Mouse (Mus musculus) lung, postnatal 10 days (tissue): Measurements from ENCODE around the gene Pik3c2a.
"Not testable (repeated sequence)": the region's sequence is repeated elsewhere in the genome, so short reads cannot be mapped to it uniquely, and the experiment has no call there.

Experiments used
- DNase-seq: peaks from one replicate; pipeline ENCODE4 v3.0.0; 2021

Gene Pik3c2a

DNA sequence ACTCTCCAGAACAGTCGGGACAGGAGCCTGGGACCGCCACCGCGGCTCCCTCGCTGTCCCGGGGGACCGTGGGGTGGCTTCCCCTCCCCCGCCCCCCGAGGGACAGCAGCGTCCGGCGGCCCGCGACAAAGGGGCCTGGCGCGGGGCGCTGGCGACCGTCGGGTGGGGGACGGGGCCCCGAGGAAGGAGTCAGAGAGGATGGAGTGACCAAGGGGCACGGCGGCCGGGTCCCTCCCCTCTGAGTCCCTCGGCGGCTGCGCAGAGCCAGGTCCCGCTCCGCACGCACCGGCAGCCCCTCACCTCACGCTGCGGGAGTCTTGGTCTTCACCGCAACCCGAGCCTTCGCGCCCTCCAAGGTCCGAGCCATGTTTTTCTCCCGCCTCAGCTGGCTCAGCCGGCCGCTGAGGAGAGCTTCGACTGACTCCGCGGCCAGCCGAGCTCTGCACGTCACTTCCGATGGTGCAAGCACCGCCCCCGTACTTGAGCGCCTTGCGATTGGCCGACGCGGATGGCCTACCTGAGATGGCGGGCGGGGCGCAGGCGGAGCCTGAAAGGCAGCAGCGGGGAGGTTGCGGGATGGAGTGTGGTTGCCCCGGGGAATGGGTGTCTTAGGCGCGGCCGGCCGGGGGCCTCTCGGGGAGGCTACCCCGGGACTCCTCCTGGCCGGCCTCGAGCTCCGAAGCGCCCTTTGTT lies at the start of gene Pik3c2a:
Gene Pik3c2a (minus strand): TSS at position 446 of the 693 bp plus-strand sequence.
- DNase-seq = peak; percentile 98

DNA sequence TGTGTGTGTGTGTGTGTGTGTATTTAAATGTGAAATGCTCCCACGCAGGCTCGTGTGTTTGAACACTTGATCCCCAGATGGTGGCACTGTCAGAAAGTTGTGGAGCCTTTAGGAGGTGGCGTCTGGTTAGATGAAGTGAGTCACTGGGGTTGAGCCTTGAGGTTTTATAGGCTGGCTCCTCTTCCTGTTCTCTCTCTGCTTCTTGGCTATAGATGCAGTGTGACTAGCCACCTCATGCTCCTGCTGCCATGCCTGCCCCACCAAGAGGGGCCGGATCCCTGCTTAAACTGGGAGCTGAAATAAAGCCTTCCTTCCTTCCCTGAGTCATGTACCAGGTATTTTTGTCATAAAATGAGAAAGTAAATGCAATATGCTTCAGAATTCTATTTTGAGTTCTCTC lies 47.9 kb upstream of the Pik3c2a start:
- no peak for DNase-seq

DNA sequence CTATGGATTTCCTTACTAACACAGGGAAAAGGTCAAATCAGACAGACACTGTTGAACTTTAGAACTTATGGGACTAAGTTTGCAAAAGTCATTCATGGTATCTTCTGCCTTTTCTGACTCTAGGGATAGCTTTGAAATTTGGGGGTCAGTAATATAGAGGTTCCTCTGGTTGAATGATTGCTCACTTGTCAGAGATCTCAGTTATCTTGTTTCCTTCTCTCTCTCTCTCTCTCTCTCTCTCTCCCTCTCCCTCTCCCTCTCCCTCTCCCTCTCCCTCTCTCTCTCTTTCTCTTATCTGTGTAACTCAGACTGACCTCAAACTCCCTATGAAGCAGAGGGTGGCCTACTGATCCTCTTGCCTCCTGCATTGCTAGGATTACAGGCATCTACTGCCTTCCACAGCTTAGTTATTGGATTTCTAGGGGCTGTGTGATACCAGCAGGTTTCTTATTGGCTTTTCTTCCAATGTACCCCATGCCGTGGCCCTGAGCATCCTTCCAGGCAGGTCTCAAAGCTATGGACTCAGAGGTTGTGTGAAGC lies 41.9 kb upstream of the Pik3c2a start:
- DNase-seq = no peak

DNA sequence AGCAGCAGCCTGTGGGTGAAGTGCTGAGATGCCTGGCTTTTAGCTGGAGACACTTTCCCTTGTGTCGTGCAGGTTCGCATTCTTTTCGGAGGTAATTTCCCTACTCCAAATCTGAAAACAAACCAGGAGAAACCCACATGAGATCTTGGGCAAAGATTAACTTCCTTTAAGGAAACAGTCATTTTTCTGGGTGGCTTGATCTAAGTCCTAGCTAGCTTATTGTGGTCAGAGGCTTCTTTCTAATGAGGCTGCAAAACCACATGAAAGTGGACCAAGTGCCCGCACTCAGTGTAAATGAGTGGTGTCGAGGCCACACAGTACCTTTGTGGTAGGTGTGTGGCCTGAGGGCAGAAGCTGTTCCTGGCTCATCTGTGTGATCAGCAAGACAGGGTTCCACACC lies 41.0 kb upstream of the Pik3c2a start:
- peak; percentile 12 for DNase-seq

DNA sequence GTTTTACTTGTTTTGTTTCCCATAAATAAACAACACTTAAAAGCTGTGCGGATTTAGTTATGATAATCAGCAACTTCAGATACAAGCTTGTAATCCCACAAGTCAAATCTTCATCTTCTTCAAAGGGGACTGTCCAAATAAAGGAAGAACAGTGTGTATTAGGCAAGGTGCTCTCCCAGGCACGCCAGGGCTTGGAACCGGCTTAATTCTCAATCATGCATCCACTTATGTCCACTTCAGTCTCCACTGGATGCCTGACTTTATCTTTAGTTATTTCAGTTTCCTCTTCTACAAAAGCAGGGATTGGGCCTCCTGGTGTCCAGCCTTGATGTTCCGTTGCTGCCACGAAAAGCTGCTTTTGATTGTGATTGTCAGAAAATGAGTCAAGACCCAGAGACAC lies 40.5 kb upstream of the Pik3c2a start:
- DNase-seq = no peak

DNA sequence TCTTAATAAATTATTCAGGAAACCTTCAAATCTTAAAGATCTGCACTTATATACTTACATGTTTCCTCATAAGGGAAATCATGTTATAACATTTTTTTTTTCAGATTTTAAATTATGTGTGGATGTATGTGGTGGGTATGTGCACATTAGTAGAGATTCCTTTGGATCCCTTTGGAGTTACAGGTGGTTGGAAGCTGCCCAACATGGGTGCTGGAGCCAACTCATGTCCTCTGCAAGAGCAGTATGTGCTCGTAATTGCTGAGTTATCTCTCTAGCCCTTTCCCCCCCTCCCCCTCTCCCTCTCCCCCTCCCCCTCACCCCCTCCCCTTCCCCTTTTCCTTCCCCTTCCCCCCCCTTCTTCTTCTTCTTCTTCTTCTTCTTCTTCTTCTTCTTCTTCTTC lies 39.9 kb upstream of the Pik3c2a start:
- DNase-seq = no peak

DNA sequence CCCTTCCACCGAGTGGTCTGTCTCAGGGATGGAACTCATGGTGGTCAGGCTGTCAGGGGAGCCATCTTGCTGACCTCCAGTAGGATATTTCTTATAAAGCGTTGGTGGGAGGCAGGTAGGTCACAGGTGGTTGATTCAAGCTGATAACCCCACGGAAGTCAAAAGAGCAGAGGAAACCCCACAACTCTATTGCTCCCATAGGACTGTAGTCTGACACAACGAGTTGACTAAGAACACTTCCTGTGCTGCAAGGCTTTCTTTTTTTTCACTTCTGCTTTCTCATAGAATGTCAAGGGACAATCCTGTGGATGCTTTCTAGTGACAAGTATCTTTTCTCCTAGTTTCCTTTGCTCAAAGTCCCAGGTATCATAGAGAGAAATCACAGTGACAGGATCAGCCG lies 33.0 kb upstream of the Pik3c2a start:
- no peak for DNase-seq

DNA sequence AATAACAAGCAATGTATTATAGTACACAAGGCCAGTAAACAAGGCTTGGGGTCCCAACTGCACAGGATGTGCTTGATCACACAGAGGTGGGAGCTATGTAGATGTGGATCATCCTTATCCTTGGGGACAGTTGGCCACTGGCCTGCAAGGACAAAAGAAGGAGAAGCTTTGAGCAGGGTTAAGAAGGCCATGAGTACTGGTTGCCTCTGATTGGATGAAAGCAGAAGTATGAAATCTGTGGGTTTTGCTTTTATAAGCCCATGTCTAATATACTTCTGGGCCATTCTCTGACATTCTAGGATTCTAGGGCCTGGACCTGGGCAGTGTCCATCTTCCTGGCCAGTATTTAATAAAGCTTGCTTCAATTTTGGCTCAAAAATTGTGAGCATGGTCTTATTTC lies 32.6 kb upstream of the Pik3c2a start:
- DNase-seq = no peak

DNA sequence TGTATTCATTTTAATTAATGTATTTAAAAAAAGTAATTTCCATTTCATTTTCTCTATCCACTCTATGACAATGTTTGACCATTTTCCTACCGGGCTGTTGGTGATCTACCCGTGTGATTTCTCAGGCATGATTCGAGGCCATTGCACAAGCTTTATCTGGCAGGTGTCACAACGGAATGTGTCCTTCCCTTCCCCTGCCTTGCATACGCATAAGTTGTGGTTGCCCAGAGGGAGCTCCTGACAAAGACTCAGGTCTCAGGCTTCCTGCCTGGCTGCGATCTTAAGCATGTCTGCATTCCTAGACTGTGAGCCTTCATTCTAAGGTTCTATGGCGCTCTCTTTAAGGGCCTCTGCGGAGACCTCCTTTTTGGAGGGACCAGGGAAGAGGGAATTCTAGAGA lies 18.9 kb upstream of the Pik3c2a start:
- peak; percentile 24 for DNase-seq

DNA sequence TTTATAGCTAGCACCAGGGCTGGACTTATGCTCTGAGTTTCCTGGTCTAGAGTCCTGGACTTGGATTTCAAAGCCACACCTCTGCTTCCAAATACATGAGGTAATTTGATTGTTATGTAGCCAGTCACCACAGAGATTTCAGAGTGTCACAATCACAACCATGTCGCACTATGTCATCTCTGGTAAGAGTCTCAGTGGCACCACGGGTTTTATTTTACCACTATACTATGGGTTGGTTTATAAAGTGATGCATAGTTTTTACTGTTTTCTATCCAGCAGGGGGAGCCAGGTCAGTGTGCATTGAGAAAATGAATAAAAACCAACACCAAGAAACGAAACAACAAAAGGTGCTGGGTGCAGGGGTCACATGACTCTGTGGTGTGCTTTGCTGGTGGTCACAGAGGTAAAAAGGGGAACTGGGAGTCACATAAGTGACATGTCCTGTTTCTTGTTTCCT lies 15.8 kb upstream of the Pik3c2a start:
- peak; percentile 66 for DNase-seq

DNA sequence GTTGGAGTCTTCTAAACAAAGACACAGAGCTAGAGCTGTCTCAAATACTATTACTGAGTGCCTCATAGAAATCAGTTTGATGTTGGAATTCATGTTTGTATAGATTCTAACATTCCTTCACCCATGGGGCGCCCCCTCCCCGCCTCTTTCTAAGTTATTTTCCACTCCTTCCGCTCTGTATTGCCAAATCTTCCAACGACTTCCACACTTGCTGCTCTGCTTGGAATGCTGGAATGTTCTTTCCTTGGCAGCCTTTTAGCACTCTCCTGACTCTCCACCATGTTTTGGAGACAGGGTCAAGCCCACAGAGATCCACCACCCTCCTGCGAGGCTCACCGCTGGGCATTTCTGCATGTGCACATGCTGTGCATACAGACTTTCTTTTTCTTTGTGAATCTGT lies 14.1 kb upstream of the Pik3c2a start:
- peak; percentile 65 for DNase-seq

DNA sequence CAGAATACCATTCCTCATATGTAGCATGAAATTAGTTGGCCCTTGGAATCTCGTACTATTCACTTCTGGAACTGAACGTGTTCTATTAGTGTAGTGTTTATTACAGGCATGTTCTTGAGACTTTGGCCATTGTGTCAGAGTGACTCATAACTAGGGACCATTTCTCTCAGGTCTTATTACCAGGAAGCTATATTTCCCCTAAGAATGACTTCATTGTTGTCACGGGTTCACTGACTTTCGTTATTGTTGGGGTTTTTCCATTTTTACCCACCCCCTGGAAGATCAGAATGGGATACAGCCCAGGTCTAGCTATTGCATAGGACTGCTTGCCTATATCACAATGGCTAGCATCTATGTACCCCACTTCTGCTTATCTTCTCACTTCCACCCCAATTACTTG lies 13.7 kb upstream of the Pik3c2a start:
- DNase-seq = no peak

DNA sequence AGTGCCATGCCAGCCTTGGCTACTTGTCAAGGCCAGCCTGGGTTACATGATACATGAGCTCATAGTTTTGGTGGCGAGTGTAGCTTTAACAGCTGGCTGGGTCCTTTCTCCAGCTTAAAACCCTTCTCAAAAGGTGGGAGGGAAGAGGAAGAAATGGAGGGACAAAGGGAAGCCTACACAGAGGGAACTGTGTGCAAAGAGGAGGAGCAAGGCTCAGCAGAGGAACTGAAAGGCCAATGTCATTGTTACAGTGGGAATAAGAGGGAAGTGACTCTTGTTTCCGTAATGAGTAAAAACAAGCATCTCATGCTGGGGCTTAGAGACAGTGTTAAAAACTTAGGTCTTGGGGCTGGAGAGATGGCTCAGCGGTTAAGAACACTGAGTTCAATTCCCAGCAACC lies 3.4 kb upstream of the Pik3c2a start:
- DNase-seq = no peak

DNA sequence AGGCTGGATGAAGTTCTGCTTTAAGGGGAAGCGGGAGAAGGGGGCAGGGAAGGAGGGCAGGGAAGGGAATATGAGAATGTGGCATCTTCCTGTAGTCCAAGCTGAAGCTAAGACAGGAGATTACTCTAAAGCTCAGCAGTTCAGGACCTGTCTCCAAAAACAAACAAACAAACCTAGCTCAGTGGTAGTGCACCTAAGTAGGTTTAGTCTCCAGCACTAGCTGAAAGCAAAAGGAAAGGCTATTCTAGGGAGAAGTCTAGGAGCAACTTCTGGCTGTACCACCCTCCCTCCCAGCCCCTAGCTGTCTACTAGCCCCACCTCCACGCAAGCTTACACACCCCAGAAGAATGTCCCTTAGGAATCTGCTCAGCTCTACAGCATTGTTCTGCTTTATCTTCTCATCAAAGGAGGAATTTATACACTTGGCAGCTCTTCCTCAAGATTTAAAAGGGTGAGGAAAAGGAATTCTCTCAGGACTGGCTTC lies 1.1 kb upstream of the Pik3c2a start:
- DNase-seq = peak; percentile 62

DNA sequence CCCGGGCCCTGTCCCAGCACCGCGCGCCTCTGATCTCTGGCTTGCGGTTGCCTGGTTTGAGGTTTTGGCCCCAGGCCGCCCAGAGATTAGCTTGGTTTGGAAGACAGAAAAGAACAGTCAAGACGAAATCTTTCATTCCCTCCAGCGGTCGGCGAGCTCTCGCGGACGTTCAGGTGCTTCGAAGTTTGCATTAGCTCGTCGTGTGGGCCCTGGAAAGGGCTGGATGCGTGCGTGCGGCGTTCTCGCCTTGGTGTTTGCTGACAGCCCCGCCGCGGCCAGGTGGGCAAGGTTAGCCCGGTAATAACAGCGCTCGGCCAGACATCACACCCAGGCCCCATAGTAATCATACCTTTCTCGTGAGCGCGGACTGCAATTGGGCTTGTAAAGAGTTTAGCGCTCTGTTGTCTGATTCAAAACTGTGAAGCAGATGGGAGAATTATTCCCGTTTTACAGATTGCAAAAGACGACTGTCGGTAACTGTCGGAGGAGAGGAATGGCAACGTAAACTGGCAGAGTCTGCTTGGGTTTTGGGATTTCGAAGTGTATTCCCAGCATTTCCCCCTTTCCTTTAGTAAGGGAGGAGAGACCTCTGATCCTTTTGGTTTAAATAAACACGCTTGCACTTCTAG lies 562 bp upstream of the Pik3c2a start:
- no peak for DNase-seq

DNA sequence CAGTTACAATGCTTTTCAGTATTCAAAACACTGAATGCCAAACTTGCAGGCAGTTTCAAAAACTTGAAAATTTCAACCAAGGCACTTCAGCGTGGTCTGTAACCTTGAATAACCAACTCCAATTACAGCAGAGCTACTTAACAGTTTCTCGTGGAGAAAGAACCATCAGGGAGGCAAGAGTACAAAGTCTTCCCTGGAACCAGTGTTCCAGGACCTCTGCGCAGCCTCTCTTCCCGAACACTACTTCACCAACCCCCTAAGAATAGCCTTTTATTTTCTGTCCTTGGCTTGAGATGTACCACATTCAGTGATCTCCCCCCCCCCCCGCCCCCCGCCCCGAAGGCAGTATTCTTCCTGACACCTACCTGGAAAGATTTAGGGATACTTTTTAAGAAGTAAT lies 1.0 kb downstream of the Pik3c2a start:
- DNase-seq = no peak

DNA sequence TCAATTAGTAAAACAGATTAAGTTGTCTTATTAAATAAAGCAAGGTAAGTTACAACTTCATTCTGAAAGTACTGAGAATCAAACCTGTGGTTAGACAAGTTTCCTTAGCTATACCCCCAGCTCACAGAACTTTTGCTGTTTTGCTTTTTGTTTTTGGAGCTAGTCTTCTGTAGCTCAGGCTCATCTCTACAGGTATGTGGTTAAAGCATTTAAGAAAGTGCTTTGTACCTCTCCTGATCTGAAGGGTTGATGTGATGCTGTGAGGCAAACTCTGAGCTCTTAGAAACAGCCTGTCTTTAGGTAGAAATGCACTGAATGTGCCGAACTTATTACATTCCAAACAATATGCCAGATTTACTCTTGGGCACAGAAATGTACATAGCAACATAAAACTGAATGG lies 1.9 kb downstream of the Pik3c2a start:
- no peak for DNase-seq

DNA sequence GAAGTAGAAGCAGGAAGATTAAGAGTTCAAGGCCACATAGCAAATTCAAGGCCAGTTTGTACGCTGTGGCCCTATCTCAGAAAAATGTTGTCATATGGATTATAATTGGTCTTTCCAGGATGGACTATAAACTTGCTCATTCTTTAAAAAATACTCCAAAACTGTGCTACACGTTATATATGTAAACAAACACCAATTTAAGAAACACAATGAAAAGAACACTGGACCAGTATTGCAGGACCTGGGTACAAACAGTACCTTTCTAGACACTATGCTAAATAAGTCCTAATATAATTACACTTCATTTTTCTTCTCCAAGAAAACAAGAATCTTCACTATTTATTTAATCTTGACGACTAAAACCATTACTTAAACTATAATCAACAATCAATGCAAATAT lies 11.6 kb downstream of the Pik3c2a start:
- DNase-seq = no peak

DNA sequence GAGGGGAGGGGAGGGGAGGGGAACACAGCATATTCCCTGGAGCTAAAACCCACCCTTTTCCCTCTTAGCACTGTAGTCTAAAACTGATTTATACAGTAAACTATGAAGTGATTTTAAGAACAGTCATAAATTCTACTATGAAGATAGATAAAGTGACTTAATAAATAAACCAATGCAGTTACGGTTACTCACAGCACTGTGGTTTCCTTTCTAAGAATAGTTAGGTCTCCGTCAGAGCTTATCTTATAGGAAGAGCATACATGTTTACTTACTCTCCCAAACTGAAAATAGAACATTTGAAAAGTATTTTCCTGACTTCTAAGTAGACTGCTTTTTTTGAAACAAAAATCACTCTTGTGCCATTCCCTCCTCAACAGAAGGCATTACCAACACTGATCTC lies 12.3 kb downstream of the Pik3c2a start:
- no peak for DNase-seq

DNA sequence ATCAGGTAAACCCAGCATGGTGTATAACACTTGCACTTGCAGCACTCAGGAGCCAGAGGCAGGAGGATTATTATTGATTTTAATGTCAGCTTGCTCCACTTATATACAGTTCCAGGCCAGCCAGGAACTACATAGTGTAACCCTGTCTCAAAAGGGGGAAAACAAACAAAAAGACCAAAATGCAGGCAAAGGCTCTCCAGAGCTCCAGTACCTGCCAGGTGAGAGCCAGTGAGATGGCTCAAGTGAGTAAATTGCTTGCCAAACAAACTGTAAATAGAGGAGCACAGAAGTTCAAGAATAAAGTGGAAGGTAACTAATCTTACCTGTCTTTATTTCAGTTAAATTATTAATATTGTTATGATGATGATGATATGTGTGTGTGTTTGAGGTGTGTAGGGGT lies 16.0 kb downstream of the Pik3c2a start:
- no peak for DNase-seq

DNA sequence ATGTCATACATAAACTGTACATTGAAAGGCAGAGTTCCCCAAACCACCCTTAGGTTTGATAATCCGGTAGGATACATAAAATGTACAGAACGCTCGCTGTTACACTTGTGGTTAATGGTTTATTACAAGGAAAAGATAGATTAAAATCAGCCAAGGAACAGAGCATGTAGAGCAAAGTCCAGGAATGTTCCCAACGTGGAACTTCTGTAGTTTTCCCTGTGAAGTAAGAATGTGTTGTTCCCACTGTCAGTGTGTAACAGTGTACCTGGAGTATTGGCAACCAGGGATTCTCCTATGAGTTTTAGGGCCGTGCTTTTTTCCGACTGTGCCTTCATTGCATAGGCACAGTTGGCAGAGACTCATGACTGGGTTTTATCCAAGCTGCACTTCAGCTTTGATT lies 17.5 kb downstream of the Pik3c2a start:
- no peak for DNase-seq

DNA sequence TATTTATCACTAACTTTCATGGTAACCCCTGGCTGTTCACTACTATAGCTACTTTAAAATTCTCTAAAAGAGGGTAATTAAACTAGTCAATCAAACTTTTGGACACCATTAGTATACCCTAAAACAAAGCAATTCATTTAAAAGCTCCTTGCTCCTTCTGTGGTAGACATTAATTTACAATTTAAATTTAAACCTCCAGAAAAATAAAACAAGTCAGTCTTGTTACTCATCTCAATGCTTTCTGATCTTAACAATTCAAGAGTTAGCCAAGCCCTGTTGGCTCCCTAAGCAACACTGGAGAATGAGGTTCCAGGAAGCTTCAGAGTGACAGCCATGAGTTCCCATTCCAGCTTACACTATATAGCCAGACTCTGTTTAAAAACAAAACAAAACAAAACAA lies 22.2 kb downstream of the Pik3c2a start:
- no peak for DNase-seq

DNA sequence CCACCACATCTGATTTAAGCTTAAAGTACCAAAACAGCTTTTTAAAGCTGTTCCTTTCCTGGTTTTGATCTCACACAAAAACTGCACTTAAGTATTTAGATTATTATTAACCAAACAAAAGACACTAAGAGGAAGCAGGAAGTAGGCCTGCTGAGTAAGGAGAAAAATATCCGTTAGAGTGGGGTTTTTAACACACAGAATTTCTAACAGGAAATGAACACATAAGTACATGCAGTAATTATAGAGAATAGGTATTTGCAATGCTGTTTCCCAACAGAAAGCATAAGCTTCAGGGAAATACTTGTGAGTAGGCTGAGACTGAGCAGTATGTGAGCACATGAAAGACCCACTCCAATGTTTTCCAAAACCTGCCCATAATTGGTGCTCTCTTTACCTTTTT lies 33.8 kb downstream of the Pik3c2a start:
- no peak for DNase-seq

DNA sequence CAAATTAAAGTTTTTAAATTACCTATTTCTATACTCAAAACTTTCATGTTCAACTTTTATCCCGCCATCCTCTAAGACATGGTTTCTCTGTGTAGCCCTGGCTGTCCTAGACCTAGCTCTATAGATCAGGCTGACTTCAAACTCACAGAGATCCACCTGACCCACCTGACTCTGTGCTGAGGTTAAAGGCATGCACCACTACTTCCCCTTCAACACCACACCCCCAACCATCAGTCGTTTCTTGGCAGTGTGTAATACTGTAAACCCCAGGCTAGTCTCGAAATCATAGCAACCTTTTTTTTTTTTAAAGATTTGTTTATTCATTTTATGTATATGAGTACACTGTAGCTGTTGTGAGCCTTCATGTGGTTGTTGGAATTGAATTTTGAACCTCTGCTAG lies 50.9 kb downstream of the Pik3c2a start:
- DNase-seq = no peak

DNA sequence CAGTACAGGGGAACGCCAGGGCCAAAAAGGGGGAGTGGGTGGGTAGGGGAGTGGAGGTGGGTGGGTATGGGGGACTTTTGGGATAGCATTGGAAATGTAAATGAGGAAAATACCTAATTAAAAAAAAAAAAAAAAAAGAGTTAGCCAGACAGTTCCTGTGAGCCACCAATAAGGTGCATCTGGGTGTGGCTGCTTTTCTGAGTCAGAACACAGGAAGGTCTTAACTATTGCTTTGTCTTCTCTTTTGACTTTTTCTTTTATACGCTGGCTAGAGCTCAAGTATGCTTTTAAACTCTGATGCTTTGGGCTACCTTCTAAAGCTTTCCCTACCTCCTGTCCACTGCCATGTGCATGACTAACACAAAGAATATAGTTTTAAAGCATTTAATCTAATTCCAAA lies 55.9 kb downstream of the Pik3c2a start:
- not testable (repeated sequence) for DNase-seq
